Mouse (Mus musculus) heart, postnatal 25 days (tissue): ENCODE data around the gene Zmym3. TPM values are rescaled to one million over a fixed set of nuclear protein-coding genes. Genes with fewer than 3 reads are reported as not detected.

ENCODE experiments used
- DNase-seq: peaks from one replicate; pipeline ENCODE4 v3.0.0; 2022; ENCODE audit warnings: low spot score
- intact Hi-C: fragments of 180-260 bp; cut with DNase I; formaldehyde crosslinking; loops from one replicate; pipeline ENCODE4 v1.15.1; 2025
- total RNA-seq, 2 experiments: library from RNA; stranded (reverse); gene quantifications; 2 replicates each; pipeline ENCODE4 v1.2.3; 2021

Zmym3 gene
- 10 to 100 TPM; 12.9 to 18.9 TPM for total RNA-seq

- intact Hi-C loops = loop anchor here (2.0 to 10.0 kb wide), 2 partner anchors 88 to 286 kb away; no protein-coding TSS in a partner anchor
- DNase-seq = no peak
These were observed at the start of gene Zmym3 for GRCm38 (mm10) chrX:101420700-101421095. Gene Zmym3 (minus strand): TSS chrX:101420849.

- DNase-seq = no peak
- intact Hi-C loops = no loop called here
These were observed 30.9 kb upstream of the Zmym3 start for GRCm38 (mm10) chrX:101451591-101451990.

GRCm38 (mm10) chrX:101451147-101451546 lies 30.5 kb upstream of the Zmym3 start:
- no peak for DNase-seq
- intact Hi-C loops = no loop called here

GRCm38 (mm10) chrX:101448886-101449475 lies 28.3 kb upstream of the Zmym3 start, which contains the start of gene Itgb1bp2:
Gene Itgb1bp2 (plus strand): TSS chrX:101449088.
- peak; percentile 1 for DNase-seq
- intact Hi-C loops = loop anchor here (10.0 kb wide), 1 partner anchor 226 kb away; no protein-coding TSS in a partner anchor

GRCm38 (mm10) chrX:101429976-101430375 lies 9.3 kb upstream of the Zmym3 start:
- intact Hi-C loops = loop anchor here (10.0 kb wide), 1 partner anchor 295 kb away; no protein-coding TSS in a partner anchor
- DNase-seq = no peak

GRCm38 (mm10) chrX:101429142-101429949 lies 8.7 kb upstream of the Zmym3 start, which contains the start of gene Nono:
Gene Nono (plus strand): TSS chrX:101429318.
- DNase-seq = peak; percentile 69
- intact Hi-C loops = loop anchor here (10.0 kb wide), 1 partner anchor 295 kb away; no protein-coding TSS in a partner anchor

- no peak for DNase-seq
- intact Hi-C loops = loop anchor here (10.0 kb wide), 1 partner anchor 294 kb away; no protein-coding TSS in a partner anchor
These were observed 8.1 kb upstream of the Zmym3 start for GRCm38 (mm10) chrX:101428785-101429141.

- DNase-seq = no peak
- intact Hi-C loops = loop anchor here (10.0 kb wide), 1 partner anchor 293 kb away; no protein-coding TSS in a partner anchor
These were observed 7.1 kb upstream of the Zmym3 start for GRCm38 (mm10) chrX:101427774-101428173.

GRCm38 (mm10) chrX:101423462-101423861 lies 2.8 kb upstream of the Zmym3 start:
- intact Hi-C loops = loop anchor here (10.0 kb wide), 1 partner anchor 289 kb away; no protein-coding TSS in a partner anchor
- no peak for DNase-seq

GRCm38 (mm10) chrX:101419725-101420699 lies 637 bp downstream of the Zmym3 start:
- DNase-seq = peak; percentile 80
- intact Hi-C loops = loop anchor here (2.0 to 10.0 kb wide), 3 partner anchors 87 to 285 kb away; partner anchors contain the start of gene Med12

- peak; percentile 21 for DNase-seq
- intact Hi-C loops = loop anchor here (10.0 kb wide), 1 partner anchor 144 kb away; the partner anchor contains the start of gene Med12
These were observed 1.5 kb downstream of the Zmym3 start for GRCm38 (mm10) chrX:101418946-101419724.

GRCm38 (mm10) chrX:101396459-101396858 lies 24.2 kb downstream of the Zmym3 start:
- intact Hi-C loops = no loop called here
- no peak for DNase-seq

- no peak for DNase-seq
- intact Hi-C loops = no loop called here
These were observed 26.3 kb downstream of the Zmym3 start for GRCm38 (mm10) chrX:101394341-101394740.

- no peak for DNase-seq
- intact Hi-C loops = no loop called here
These were observed 31.6 kb downstream of the Zmym3 start for GRCm38 (mm10) chrX:101388866-101389537.

GRCm38 (mm10) chrX:101386222-101386621 lies 34.4 kb downstream of the Zmym3 start:
- DNase-seq = no peak
- intact Hi-C loops = no loop called here

GRCm38 (mm10) chrX:101384439-101385137 lies 36.1 kb downstream of the Zmym3 start:
- intact Hi-C loops = no loop called here
- no peak for DNase-seq

- intact Hi-C loops = no loop called here
- no peak for DNase-seq
These were observed 37.2 kb downstream of the Zmym3 start for GRCm38 (mm10) chrX:101383455-101383854.

- no peak for DNase-seq
- intact Hi-C loops = no loop called here
These were observed 40.9 kb downstream of the Zmym3 start for GRCm38 (mm10) chrX:101379744-101380143.
